ENCODE assay signal across 8 mouse cellular contexts in the genomic region with DNA sequence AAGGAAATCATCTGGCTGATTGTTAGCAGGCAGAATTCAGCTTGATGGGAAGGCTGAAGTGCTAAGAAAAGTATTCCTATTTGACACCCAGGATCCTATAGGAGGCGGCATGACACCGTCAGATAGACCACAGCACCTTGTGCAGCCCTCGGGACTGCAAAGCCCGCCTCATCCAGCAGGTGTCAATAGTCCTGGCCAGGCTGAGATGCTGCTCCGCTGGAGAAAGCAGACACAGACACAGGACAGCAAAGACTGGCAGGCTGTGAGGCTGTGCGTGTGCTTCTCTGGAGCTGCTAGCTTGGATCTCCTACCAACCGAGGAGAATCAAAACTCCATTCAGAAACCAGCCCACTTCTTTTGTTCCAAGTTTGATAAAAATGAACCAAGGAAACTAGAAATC.
DNase-seq lines count a peak whose midpoint lies in the region; ATAC-seq and TF ChIP-seq lines count a peak whose summit lies in the region.

No protein-coding gene starts in this region.

- WGBS in heart, embryonic 13.5 days: 2% methylated on average over 7 of the region's 7 CpGs
- 1% methylated on average over 7 of the region's 7 CpGs for WGBS in kidney, embryonic 16.5 days
- WGBS in limb, embryonic 15.5 days: under 1% methylated on average over 7 of the region's 7 CpGs
- WGBS in midbrain, postnatal 0 days: under 1% methylated on average over 7 of the region's 7 CpGs

- H3K4me2 ChIP-seq in heart, embryonic 13.5 days: no peak overlapping the region
- H3K4me2 ChIP-seq in kidney, embryonic 16.5 days (replicated peaks; ENCODE audit: low read depth, low read length): no peak overlapping the region
- no peak overlapping the region for H3K4me2 ChIP-seq in limb, embryonic 15.5 days
- H3K4me2 ChIP-seq in midbrain, postnatal 0 days (ENCODE audit: low read depth, low read length, poor library complexity, severe bottlenecking): no peak overlapping the region

- TF ChIP-seq CTCF in midbrain, postnatal 0 days (IDR thresholded peaks at IDR 0.05): peak; percentile 97

- H3K4me3 ChIP-seq in heart, embryonic 13.5 days: no peak overlapping the region
- H3K4me3 ChIP-seq in kidney, embryonic 16.5 days (ENCODE audit: low read length): no peak overlapping the region
- no peak overlapping the region for H3K4me3 ChIP-seq in limb, embryonic 15.5 days
- no peak overlapping the region for H3K4me3 ChIP-seq in midbrain, postnatal 0 days (ENCODE audit: low read depth, low read length)

- peaks cover 17% of the 10 kb centered on the region for H3K4me1 ChIP-seq in heart, embryonic 13.5 days
- H3K4me1 ChIP-seq in kidney, embryonic 16.5 days (ENCODE audit: insufficient read depth, low read length): peaks cover 13% of the 10 kb centered on the region; the same call in 1 of the 2 replicates
- peaks cover 7% of the 10 kb centered on the region; the same call in 1 of the 2 replicates for H3K4me1 ChIP-seq in limb, embryonic 15.5 days
- H3K4me1 ChIP-seq in midbrain, postnatal 0 days (ENCODE audit: insufficient read depth, low read length): no peaks in the 10 kb centered on the region

- H3K27me3 ChIP-seq in heart, embryonic 13.5 days (replicated peaks): peaks cover 25% of the 10 kb centered on the region
- H3K27me3 ChIP-seq in kidney, embryonic 16.5 days (ENCODE audit: insufficient read depth, low read length): peaks cover 10% of the 10 kb centered on the region; the same call in 1 of the 2 replicates
- peaks cover 8% of the 10 kb centered on the region; the same call in 1 of the 2 replicates for H3K27me3 ChIP-seq in limb, embryonic 15.5 days
- no peaks in the 10 kb centered on the region; the same call in none of the 2 replicates for H3K27me3 ChIP-seq in midbrain, postnatal 0 days (ENCODE audit: insufficient read depth, low read length)

- H3K9ac ChIP-seq in heart, embryonic 13.5 days: no peak overlapping the region
- no peak overlapping the region for H3K9ac ChIP-seq in kidney, embryonic 16.5 days (replicated peaks; ENCODE audit: low read length)
- H3K9ac ChIP-seq in limb, embryonic 15.5 days: no peak overlapping the region
- H3K9ac ChIP-seq in midbrain, postnatal 0 days (replicated peaks; ENCODE audit: low read length, poor library complexity, severe bottlenecking): no peak overlapping the region

- no peak overlapping the region for H3K27ac ChIP-seq in heart, embryonic 13.5 days (replicated peaks)
- no peak overlapping the region for H3K27ac ChIP-seq in kidney, embryonic 16.5 days (ENCODE audit: low read length)
- no peak overlapping the region for H3K27ac ChIP-seq in limb, embryonic 15.5 days
- H3K27ac ChIP-seq in midbrain, postnatal 0 days (ENCODE audit: low read depth, low read length): no peak overlapping the region

- no peaks in the 10 kb centered on the region for H3K9me3 ChIP-seq in heart, embryonic 13.5 days
- no peaks in the 10 kb centered on the region for H3K9me3 ChIP-seq in kidney, embryonic 16.5 days (ENCODE audit: low read length)
- H3K9me3 ChIP-seq in limb, embryonic 15.5 days: no peaks in the 10 kb centered on the region
- no peaks in the 10 kb centered on the region for H3K9me3 ChIP-seq in midbrain, postnatal 0 days (ENCODE audit: low read length)

- ATAC-seq in erythroid progenitor cell, adult 5-6 weeks (replicated peaks; ENCODE audit: low FRiP score, poor library complexity, severe bottlenecking): 0 out of 2 replicates have a peak, but pooled peaks have one; percentile 59
- ATAC-seq in heart, embryonic 13.5 days (ENCODE audit: extremely low read depth, insufficient number of reproducible peaks, low FRiP score, low TSS enrichment): peak; percentile 63; the same call in 1 of the 2 replicates
- peak; percentile 97 for ATAC-seq in kidney, embryonic 16.5 days (ENCODE audit: low FRiP score, low TSS enrichment)
- ATAC-seq in limb, embryonic 15.5 days (ENCODE audit: insufficient number of reproducible peaks, low FRiP score, low TSS enrichment, low read depth): peak; percentile 83
- ATAC-seq in midbrain, postnatal 0 days (ENCODE audit: low FRiP score): peak; percentile 94

- H3K36me3 ChIP-seq in heart, embryonic 13.5 days: no peaks in the 10 kb centered on the region
- H3K36me3 ChIP-seq in kidney, embryonic 16.5 days (ENCODE audit: insufficient read depth, low read length): no peaks in the 10 kb centered on the region
- H3K36me3 ChIP-seq in limb, embryonic 15.5 days: no peaks in the 10 kb centered on the region
- no peaks in the 10 kb centered on the region for H3K36me3 ChIP-seq in midbrain, postnatal 0 days (ENCODE audit: insufficient read depth, low read length)

- peak; percentile 75 to 79 for DNase-seq in B cell, adult 2 months
- peak; percentile 92 for DNase-seq in brain, adult 2 months (ENCODE audit: low read depth, low spot score)
- peak; percentile 92 for DNase-seq in midbrain, postnatal 0 days (ENCODE audit: low spot score)
- peak; percentile 47 to 66 for DNase-seq in spleen, postnatal 14 days (ENCODE audit: low spot score in 2 of 2)
